Mouse (Mus musculus) cerebellum, postnatal 14 days (tissue): ENCODE measurements around the gene Dido1.
"Not testable (repeated sequence)": the region's sequence is repeated elsewhere in the genome, so short reads cannot be mapped to it uniquely, and the experiment has no call there.

Source experiments
- DNase-seq, 2 experiments: peaks; one replicate each; pipeline ENCODE4 v3.0.0; 2021; ENCODE audit warnings: mixed read lengths in 2 of 2

Gene Dido1

DNA sequence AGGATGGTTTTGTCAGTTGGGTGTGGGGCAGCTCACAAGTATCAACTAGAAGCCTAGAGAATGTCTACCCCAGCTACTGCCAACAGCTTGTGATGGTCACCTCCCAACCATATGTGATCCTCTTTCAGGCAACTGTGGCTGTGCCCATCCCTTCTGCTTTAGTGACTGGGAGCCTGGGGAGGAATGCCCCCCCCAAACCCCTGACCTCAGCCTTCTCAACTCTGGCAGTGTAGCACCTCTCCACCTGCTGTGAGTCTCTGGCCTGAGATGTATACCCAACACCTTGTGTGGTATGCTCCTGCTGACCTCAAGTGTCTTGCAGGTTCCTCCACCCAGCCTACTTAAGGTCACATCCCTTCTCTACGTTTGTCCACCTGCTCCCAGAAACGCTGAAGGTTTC lies 14.1 kb upstream of the Dido1 start:
- DNase-seq: no peak

DNA sequence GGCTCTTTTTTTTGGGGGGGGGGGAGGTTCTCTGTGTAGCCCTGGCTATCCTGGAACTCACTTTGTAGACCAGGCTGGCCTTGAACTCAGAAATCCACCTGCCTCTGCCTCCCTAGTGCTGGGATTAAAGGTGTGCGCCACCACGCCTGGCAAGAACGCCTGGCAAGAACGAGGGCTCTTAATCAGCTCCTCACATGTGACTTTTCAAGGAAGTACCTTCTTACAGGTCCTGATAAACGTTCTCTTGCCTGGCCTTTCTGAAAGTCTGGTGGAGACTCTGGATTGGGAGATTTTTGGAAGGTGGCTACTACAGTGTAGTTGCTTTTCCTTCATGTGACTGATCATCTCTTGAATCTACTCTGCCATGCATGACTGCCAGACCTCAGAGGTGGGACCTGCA lies 12.9 kb upstream of the Dido1 start:
- DNase-seq: not testable (repeated sequence)

DNA sequence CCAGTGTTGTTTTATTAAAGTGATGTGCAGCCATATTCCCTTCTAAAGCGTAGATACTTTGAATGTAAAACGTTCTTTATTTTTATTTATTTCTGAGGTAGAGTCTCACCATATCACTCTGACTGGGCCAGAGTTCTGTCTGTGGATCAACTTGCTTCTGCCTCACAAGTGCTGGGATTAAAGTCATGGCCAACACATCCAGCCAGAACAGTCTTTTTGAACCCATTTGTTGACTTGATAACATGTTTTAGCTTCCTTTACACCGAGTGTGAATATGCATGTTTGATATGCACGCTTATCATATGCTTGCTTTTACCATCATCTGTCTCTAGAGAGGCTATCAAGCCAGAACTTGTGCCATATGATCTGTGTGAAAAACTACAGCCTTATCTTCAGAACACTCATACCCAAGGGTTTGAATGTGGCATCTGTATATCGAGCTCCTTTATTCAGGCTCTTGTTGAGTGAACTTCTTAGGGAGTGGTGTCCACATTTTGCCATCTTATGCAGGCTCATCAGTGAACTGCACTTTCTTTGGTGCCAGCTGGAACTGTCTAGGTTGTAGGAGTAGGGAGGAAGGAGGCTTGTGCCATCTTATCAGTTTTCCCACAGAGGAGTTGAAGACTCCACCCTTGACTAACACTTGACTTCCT lies 2.4 kb upstream of the Dido1 start:
- no peak for DNase-seq

DNA sequence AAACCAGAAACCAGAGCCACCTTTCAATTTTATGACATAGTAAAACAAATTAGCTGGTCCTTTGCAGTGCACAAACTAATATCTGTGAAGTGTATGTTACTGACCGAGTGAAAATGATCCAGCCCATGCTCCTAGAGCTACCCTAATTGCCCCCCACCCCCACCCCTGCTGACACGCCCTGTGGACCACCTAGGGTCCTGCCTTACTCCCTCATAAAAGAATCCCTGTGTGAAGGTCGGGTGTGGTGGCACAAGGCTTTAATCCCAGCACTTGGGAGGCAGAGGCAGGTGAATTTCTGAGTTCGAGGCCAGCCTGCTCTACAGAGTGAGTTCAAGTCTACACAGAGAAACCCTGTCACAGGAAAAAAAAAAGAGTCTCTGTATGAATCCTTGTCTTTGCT lies 1.7 kb upstream of the Dido1 start:
- DNase-seq: no peak

DNA sequence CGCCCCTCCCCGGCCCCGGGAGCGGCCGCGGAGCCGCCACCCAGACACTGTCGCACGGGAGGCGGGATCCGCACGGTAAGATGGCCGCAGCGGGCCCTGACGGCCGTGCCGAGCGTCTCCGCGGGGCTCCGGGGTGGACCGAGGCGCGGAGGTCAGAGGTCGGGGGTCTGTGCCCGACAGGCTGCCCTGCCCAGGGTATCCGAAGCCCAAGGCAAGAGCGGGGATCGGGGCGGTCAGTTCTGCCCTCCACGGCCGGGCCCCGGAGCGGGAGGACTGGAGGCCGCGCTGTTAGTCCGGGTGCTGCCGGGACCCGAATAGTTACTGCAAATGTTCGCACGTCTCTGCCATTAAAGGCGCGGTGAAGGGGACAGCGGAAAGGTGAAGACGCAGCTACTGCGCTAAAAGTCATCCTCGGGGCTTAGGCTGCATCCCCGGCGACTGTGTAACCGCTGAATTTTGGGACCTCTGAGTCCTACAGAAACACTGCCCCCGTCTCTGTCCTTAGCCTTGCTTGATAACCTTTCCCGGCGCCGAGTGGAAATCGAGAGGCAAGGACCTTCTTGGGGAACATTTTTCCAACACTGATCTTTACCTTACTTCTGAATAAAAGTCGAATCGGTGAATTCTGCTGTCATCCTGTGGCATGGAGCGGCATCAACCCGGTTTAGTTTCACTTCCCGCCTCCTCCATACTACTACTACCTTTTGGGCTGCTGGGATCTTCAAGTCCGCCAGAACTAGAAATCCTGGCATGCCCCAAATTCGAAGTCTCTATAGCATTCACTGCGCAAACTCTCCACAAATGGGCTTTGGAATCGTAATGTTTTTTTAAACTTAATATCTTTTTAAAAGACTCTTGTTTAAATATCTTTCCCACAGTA lies 717 bp upstream of the Dido1 start:
- DNase-seq: no peak

DNA sequence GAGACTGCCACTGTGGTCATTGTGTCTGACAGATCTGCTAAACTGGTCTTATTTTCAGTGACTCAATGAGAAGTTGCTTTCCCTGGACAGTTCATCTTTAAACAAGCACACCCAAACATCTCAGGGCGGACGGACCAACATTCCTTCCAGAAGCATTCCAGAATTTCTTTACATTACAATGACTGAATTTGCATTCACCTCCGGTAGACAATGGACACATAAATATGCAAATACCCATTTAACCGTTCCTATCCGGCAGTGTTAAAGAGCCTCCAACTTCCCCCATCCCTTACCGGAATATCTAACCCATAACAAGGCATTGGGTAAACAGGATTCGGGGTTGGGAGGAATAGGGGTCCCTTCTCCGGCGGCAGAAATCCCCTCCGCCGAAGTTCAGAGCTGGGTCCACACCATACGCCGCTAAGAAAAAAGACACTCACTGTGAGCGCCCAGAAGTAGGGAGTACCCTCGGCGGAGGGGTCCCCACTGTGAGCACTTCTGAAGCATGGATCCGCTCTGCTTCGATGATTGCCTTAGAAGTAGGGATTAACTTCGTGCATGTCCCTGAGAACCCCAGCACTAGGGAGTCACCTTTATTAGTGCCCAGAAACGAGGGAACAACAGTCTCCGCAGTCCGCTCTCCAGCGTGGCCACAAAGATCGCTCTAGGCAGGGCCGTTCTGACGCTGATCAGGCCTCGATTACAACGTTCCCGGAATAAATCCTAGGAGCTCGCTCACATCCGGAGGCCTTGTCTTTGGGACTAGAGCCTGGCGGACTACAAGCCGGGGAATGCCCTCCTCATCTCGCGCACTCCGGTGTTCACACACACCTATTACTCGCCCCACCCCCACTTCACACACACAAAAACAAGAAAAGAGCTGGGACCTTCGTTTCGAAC lies 526 bp downstream of the Dido1 start:
- no peak for DNase-seq

DNA sequence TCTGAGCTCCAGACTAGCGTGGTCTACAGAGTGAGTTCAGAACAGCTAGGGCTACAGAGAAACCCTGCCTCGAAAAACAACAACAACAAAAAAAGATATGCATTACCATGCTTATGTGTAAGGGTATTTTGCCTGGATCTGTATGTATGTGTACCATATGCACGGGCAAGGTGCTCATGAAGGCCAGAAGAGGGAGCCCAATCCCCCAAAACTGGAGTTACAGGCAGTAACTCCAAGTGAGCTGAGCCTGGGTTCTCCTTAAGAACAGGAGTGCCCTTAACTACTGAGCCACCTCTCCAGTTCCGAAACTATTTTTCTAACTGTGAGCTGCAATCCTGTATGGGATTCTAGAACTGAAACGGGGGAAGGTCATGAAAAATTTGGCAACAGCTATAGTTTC lies 3.8 kb downstream of the Dido1 start:
- no peak for DNase-seq

DNA sequence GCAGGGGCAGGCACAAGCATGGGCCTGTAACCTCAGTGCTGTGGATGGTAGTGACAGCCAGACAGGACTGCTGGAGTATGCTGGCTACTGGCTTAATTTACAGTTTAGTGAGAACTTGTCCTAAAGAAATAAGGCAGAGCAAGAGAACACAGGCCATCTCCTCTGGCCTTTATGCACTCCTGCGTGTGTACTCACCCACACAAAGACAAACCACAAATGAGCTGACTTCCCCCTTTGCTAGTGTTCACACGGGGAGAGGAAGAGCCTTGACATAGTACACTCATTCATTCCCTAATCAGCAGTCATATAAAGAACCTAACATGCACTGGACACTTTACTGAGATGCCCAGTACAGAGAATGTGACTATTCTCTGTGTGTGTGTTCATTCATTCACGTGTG lies 4.7 kb downstream of the Dido1 start:
- no peak for DNase-seq

DNA sequence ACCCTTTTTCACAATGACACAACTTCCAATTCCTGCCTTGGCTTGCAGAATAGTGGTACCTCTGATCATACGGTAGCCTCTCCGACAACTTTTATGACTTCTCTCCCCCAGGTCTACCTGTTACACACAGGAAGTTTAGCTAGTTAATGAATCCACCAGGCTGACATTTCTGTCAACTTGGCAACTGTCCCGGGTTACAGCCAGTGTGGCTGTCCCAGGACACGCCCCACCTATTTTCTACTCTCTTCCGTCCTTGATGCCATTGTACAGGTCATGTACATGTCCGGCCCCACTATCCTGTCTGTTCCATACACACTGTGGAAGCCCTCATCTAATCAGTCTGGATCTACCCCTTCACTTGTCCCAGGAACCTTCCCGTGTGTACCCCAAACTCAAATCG lies 5.2 kb downstream of the Dido1 start:
- no peak for DNase-seq

DNA sequence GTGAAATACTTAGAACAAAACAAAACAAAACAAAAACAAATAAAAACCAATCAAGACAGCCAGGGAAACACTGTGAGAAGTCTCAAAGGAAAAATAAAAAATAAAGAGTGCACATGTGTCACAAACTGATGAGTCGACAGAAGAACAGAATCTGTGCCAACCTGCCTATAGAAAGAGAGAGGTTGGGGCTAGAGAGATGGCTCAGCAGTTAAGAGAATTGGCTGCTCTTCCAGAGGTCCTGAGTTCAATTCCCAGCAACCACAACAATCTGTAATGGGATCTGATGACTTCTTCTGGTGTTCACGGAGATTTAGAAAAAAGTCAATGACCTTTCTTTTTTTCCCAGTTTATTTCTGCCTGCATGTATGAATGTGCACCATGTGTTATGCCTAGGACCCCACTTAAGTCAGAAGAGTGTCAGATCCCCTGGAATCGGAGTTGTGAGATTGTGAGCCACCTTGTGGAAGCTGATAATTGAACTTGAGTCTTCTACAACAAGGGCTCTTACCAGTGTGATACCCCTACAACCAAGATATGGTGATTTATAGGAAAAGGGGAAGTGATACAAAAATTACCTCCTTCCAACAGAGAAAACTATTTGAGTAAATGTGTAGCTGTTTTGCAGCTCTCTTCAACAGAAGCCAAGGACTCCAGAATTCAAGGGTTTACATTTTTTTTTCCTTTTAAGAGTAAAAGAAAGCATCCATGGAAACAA lies 6.0 kb downstream of the Dido1 start:
- DNase-seq: no peak

DNA sequence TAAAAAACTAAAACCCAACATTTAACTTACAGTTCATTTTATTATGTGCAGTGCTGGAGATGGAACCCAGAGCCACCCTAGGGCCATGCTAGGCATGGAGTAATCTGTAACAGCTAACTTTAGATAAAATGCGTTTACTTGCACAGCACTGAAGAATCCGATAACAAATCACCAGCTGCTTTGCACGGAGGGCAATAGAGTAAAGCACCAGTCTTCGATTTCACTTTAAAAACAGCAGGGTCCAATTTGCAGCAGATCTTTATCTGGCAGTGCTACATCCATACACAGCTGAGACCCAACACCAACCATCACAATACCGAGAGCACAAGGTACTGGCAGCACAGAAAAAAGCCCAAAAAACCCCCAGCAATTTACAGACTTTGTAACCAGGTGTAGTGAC lies 6.6 kb downstream of the Dido1 start:
- no peak for DNase-seq

DNA sequence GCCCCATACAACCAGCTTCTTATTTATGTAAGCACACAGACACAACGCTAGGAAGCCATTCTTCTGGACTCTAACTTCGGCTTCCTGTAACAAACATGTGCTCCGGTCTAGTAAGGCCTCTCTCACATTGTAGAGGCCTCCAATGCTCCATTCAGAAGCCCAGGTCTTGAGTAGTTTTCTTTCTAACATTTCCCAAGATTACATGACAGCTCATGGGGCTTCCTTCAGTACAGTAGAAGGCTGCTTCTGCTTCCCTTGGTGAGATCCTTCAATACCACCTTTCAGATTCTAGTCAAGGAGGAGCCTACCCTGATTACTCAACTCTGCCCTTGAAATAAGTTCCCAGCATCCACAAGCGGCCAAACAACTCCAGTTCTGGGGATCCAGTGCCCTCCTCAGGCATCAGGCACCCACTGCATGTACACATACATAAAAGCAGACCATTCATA lies 7.1 kb downstream of the Dido1 start:
- no peak for DNase-seq

DNA sequence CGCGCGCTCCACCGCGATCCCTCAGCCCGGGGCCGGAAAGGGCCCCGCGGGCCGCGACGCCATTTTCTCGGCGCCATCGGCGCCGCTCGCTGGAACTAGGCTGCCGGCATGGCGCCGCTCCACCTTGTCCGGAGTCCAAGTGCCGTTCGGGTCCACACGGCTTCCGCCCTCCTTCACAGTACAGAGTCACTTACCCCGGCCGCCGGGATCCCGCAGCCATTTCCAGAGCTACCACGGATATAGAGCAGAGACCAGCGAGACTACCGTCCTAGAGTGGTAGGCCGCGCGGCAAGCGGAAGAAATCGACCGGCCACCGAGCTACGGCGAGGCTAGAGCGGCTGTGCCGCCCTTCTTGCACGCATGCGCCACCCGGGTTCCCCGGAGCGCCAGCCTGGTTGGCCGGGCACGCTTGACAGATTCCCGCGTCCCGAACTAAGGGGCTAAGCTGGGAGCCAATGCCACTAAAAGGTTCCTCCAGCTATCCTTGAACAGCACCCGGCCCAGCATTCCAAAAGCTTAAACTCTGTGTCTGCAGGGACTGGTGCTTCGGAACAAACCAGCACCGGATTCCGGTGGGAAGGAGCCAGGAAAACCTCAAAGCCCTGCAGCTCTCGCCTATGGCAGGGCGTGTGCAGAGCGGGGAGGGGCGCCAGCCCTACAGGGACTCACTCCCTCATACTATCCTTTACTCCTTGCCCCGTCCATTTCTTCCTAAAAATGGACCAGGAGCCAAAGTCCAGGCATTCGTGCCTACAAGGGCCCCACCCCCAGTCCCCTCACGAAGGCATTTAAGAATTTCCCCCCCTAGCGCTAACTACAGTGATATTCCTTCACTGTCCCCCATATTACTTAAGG lies 7.8 kb downstream of the Dido1 start:
- peak; percentile 96 to 97 for DNase-seq

DNA sequence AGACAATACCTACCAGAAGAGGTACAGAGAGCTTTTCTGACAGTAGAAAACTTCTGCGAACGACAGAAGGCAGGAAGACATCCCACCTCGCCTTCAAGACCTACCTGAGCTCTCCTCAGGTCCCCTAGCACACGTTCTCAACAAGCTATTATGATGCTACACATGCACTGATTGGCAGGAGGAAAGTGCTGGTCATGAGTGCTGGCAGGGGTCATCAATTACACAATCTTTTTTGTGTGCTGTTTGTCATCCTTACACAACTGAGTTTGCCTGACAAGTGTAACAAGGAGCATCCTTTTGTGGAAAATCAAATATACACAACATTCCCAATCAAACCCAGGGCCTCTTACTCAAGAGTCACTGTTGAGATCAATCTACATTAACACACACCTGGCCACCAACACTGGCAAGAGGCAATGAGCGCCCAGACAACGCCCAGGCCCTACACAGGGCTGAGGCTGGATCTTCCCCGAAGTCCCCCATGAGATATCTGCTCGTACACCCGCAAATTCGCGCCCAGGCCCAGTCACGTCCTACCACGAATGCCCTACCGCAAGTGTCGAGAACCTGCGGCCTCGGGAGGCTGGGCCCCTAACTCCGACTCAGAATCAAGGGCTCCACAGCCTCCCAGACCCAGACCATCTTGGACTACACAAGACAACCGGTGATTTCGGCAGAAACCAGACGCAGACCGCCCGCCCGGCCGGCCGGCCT lies 8.6 kb downstream of the Dido1 start:
- no peak for DNase-seq

DNA sequence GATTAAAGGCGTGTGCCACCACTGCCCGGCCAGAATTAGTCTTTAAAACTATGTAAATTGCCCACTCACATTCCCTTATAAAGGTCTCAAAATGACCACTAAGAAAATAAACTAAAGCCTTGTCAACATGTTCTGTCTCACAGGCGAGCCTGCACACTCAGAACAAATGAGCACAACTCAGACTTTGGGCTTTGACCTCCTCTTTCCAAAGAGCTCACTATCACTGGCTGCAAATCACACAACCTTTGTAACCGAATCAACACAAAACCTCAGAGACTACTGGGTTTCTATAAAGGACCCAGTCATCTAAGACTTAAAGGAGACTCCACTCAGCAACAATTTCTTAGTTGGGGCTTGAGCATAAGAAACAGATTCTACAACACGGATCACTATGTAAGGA lies 9.3 kb downstream of the Dido1 start:
- no peak for DNase-seq

DNA sequence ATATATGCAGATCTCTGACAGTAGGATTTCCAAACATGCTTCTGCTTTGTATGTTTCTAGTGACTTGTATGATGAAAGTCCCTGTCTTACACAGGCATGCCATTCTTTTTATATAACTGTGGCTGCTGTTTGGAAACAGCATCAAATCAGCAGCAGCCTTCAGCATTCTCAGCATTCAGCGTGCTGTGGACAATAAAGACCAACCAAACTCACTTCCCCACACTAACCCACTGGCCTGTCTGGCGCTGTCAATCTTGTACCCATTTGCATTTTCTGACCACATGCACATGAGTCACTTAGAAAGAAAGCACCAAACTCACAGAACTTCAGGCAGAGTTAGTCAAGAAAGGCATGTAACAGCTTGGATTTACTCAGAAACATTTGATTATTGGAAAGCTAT lies 14.6 kb downstream of the Dido1 start:
- no peak for DNase-seq

DNA sequence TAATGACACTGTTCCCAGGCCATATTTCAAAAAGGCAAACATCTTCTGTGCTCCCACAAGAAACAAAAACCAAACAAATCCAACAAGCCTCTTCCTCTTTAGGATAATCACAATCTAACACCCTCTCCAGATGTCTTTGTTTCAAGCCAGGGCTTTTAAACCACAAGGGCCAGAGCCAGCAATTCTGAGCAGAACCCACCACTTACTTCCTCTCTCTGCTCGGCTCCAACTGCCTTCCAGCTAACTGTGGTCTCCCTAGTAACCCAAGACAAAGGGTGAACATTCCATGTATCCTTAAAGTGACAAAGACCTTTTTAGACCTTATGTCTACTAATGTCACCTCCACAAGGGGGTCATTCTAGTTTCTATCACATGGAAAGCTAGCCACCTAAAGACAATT lies 17.2 kb downstream of the Dido1 start:
- DNase-seq: no peak

DNA sequence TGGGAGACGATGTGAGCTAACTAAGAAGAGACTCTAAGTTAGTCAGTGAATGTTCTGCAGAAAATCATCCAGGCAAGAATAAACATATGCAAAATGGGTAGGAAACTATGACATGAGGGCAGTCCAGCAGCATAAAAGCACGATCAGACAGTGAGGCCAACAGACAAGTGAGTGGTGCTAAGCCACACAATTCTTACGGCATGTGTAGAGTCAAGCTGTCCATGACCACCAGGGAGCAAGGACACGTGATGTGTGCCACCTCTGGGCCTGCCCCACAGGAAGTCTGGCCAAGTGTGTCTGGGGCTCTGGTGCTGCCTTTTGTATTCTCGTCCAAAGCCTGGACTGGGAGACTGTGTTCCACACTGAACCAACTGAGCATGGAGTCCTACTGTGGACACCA lies 20.0 kb downstream of the Dido1 start:
- no peak for DNase-seq

DNA sequence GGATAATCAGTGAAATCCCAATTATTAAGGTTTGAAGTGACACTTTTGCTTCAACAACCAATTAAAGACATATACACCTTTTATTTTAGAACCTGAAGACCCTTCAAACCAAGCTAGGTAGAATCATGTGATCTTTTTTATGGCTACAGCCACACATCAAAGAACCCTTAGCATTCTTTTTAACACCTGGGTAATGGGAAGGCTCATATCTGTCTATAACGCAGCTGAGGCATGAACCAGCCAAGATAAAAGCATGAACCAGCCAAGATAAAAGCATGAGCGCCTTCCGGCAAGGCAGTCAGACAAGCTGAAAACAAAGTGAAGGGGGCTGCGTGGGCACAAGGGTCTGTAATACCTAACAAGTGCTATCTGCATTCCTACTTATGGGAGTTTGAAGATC lies 25.8 kb downstream of the Dido1 start:
- no peak for DNase-seq

DNA sequence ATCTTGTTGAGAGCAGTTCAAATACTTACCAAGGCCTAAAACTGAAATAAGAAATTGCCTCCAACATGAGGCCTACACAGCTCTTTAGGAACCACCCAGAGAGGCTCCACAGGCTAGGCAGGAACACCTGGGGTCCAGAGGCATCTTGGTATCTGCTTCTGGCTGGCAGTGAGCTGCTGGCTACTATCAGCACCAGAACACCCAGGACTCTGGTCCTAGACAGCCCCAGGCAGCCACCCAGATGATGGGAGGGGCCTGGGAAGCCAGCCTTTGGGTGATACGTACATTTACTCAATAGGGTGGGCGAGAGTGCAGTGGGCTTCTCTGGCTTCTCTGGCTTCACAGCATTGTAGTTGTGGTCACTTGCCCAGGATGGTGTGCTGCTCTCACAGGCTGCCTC lies 26.3 kb downstream of the Dido1 start:
- no peak for DNase-seq

DNA sequence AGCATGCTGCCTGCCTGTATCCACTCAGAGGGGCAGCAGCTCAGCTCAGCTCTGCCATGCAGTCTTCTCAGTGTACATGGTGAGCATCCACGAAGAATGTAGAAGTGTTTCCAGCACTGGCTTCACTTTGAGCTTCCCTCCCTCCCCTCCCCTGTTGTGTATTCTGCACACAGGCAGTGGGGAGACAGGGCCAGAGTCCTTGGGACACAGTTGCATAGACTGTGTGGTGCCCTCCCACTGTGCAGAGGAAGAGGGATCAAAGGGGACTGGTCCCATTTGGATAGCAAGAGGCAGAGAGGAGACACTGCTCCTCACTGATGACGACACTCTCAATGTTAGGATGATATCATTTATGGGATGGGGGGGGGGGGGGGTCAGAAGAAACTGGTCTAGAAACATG lies 28.6 kb downstream of the Dido1 start:
- DNase-seq: no peak
